Mouse (Mus musculus): ENCODE measurements around the gene Bmpr1b. TPM values are rescaled to one million over a fixed set of nuclear protein-coding genes. Genes with fewer than 3 reads are reported as not detected.

Bmpr1b gene
- total and polyA plus RNA-seq, 3 experiments = 0.04 TPM; not detected in 1

GRCm38 (mm10) chr3:141932956-141933355 is 236.3 kb downstream of the Bmpr1b start:
- Histone ChIP-seq H3K4me3 (replicated peaks in 1 of 3; ENCODE audit: low read depth in 2 of 3, low read length in 2 of 3, poor library complexity in 1 of 3) (no peak overlapping the region), H3K27me3 (replicated peaks) (no peaks in the 10 kb centered on the region), H3K9ac (ENCODE audit: insufficient read depth, low read depth) (no peak overlapping the region), H3K36me3 (replicated peaks in 1 of 2; ENCODE audit: control insufficient read depth in 1 of 2, insufficient read depth in 1 of 2, low read length in 1 of 2) (no peaks in the 10 kb centered on the region), H3K79me2 (replicated peaks; ENCODE audit: control insufficient read depth, extremely low read depth, insufficient read depth, poor library complexity, severe bottlenecking) (no peaks in the 10 kb centered on the region), H3K27ac (ENCODE audit: insufficient read depth, low read depth) (no peak overlapping the region), H3K4me1 (ENCODE audit: control insufficient read depth in 1 of 2, insufficient read depth in 2 of 2) (peaks cover 2 to 13% of the 10 kb centered on the region in 2 experiments; a peak in 3 of 4 replicates), H3K9me3 (replicated peaks; ENCODE audit: low read length) (no peaks in the 10 kb centered on the region), H3K4me2 (ENCODE audit: insufficient read depth, low read depth, poor library complexity, severe bottlenecking) (no peak overlapping the region)
- TF ChIP-seq POLR2AphosphoS2 (IDR thresholded peaks at IDR 0.05; ENCODE audit: low read depth, low read length) (no peak), ZC3H11A (IDR thresholded peaks at IDR 0.05; ENCODE audit: low read depth, low read length) (no peak), MXI1 (IDR thresholded peaks at IDR 0.05; ENCODE audit: low read depth, low read length) (no peak), CHD2 (IDR thresholded peaks at IDR 0.05; ENCODE audit: low read length) (no peak), KAT2A (IDR thresholded peaks at IDR 0.05; ENCODE audit: insufficient replicate concordance, low read length) (no peak), MEF2A (IDR thresholded peaks at IDR 0.05; ENCODE audit: borderline replicate concordance, low read depth, low read length) (no peak), CHD1 (IDR thresholded peaks at IDR 0.05; ENCODE audit: low read depth, low read length) (no peak), EP300 (IDR thresholded peaks at IDR 0.05; ENCODE audit: low read length) (no peak), UBTF (IDR thresholded peaks at IDR 0.05; ENCODE audit: low read depth, low read length) (no peak), GABPA (IDR thresholded peaks at IDR 0.05; ENCODE audit: insufficient replicate concordance, low read depth, low read length) (no peak), PAX5 (IDR thresholded peaks at IDR 0.05; ENCODE audit: low read length) (no peak), CTCF (conservative IDR thresholded peaks at IDR 0.05 in 1 of 2, IDR thresholded peaks at IDR 0.05 in 1 of 2; ENCODE audit: low read depth in 2 of 2, low read length in 2 of 2) (no peak), MYC (IDR thresholded peaks at IDR 0.05; ENCODE audit: low read depth, low read length) (no peak), POLR2A (IDR thresholded peaks at IDR 0.05; ENCODE audit: low read depth, low read length) (no peak), RAD21 (IDR thresholded peaks at IDR 0.05; ENCODE audit: low read depth, low read length) (no peak)
- in situ Hi-C loops (cut with MboI; ENCODE audit: low pct_ligation_motif_present, low pct_unique_long_range_greater_than_20kb, low sequenced_read_pairs) = no loop called here
- dilution Hi-C loops (cut with MboI; ENCODE audit: extremely low pct_ligation_motif_present, extremely low pct_unique_long_range_greater_than_20kb, low sequenced_read_pairs) = no loop called here
- DNase-seq (ENCODE audit: extremely low read depth) = no peak

GRCm38 (mm10) chr3:141931372-141932092 is 237.7 kb downstream of the Bmpr1b start:
- in situ Hi-C loops (cut with MboI; ENCODE audit: low pct_ligation_motif_present, low pct_unique_long_range_greater_than_20kb, low sequenced_read_pairs) = no loop called here
- Histone ChIP-seq H3K79me2 (replicated peaks; ENCODE audit: control insufficient read depth, extremely low read depth, insufficient read depth, poor library complexity, severe bottlenecking) (no peaks in the 10 kb centered on the region), H3K27me3 (replicated peaks) (no peaks in the 10 kb centered on the region), H3K9me3 (replicated peaks; ENCODE audit: low read length) (no peaks in the 10 kb centered on the region), H3K4me2 (ENCODE audit: insufficient read depth, low read depth, poor library complexity, severe bottlenecking) (peak overlapping the region; percentile 59; the same call in 1 of the 2 replicates), H3K4me1 (ENCODE audit: control insufficient read depth in 1 of 2, insufficient read depth in 2 of 2) (peaks cover 2 to 13% of the 10 kb centered on the region in 2 experiments; a peak in 3 of 4 replicates), H3K27ac (ENCODE audit: insufficient read depth, low read depth) (no peak overlapping the region), H3K4me3 (replicated peaks in 1 of 3; ENCODE audit: low read depth in 2 of 3, low read length in 2 of 3, poor library complexity in 1 of 3) (no peak overlapping the region), H3K36me3 (replicated peaks in 1 of 2; ENCODE audit: control insufficient read depth in 1 of 2, insufficient read depth in 1 of 2, low read length in 1 of 2) (no peaks in the 10 kb centered on the region), H3K9ac (ENCODE audit: insufficient read depth, low read depth) (no peak overlapping the region)
- dilution Hi-C loops (cut with MboI; ENCODE audit: extremely low pct_ligation_motif_present, extremely low pct_unique_long_range_greater_than_20kb, low sequenced_read_pairs) = no loop called here
- TF ChIP-seq SIN3A (IDR thresholded peaks at IDR 0.05; ENCODE audit: low read length) = 0 out of 2 replicates have a peak, but pooled peaks have one; percentile 4
- TF ChIP-seq ELF1 (IDR thresholded peaks at IDR 0.05; ENCODE audit: low read depth, low read length) = 0 out of 2 replicates have a peak, but pooled peaks have one; percentile 31
- no peak for TF ChIP-seq ZC3H11A (IDR thresholded peaks at IDR 0.05; ENCODE audit: low read depth, low read length)
- no peak for TF ChIP-seq E2F4 (IDR thresholded peaks at IDR 0.05; ENCODE audit: insufficient replicate concordance, low read depth, low read length)
- TF ChIP-seq ZNF384 (IDR thresholded peaks at IDR 0.05; ENCODE audit: low read depth, low read length) = peak; percentile 59
- 0 out of 4 replicates have a peak, but pooled peaks of 1 of the 2 experiments have one; percentile 4 for TF ChIP-seq CTCF (conservative IDR thresholded peaks at IDR 0.05 in 1 of 2, IDR thresholded peaks at IDR 0.05 in 1 of 2; ENCODE audit: low read depth in 2 of 2, low read length in 2 of 2)
- DNase-seq (ENCODE audit: extremely low read depth) = peak; percentile 27

Measured in CH12.LX (cell line).